Mouse (Mus musculus) hindbrain, embryonic 15.5 days (tissue): Measurements from ENCODE around the gene Hoxd8. TPM values are rescaled to one million over a fixed set of nuclear protein-coding genes. Genes with fewer than 3 reads are reported as not detected.
A peak's percentile ranks its signal among the peaks of the same experiment; 100 is the strongest.

Experiments used
- ATAC-seq: fragments of 200-750 bp; cut with Nextera tagmentation; 2 replicates; pipeline ENCODE4 v1.8.0; 2017; ENCODE audit warnings: low read depth, moderate number of reproducible peaks, moderate TSS enrichment; ENCODE audit not compliant: low FRiP score
- H3K27ac ChIP-seq: fragments of 300-500 bp; sonication (generic); replicated peaks from 2 replicates; pipeline ENCODE4 v1.5.1; 2015; ENCODE audit warnings: mild to moderate bottlenecking, inconsistent platforms
- H3K27me3 ChIP-seq: fragments of 300-500 bp; sonication (generic); 2 replicates; pipeline ENCODE4 v1.6.1; 2015; ENCODE audit warnings: control low read depth, inconsistent platforms
- H3K36me3 ChIP-seq: fragments of 300-500 bp; sonication (generic); 2 replicates; pipeline ENCODE4 v1.6.1; 2015; ENCODE audit warnings: control low read depth, inconsistent platforms
- H3K4me1 ChIP-seq: fragments of 300-500 bp; sonication (generic); replicated peaks from 2 replicates; pipeline ENCODE4 v1.6.1; 2015; ENCODE audit warnings: control low read depth, inconsistent platforms
- H3K4me2 ChIP-seq: fragments of 300-500 bp; sonication (generic); 2 replicates; pipeline ENCODE4 v1.6.1; 2015; ENCODE audit warnings: moderate library complexity, mild to moderate bottlenecking, inconsistent platforms
- H3K4me3 ChIP-seq: fragments of 300-500 bp; sonication (generic); 2 replicates; pipeline ENCODE4 v1.5.1; 2015; ENCODE audit warnings: mild to moderate bottlenecking, inconsistent platforms
- H3K9ac ChIP-seq: fragments of 300-500 bp; sonication (generic); 2 replicates; pipeline ENCODE4 v1.6.1; 2015; ENCODE audit warnings: inconsistent platforms
- H3K9me3 ChIP-seq: fragments of 300-500 bp; sonication (generic); 2 replicates; pipeline ENCODE4 v1.6.1; 2016; ENCODE audit warnings: control low read depth, inconsistent platforms
- WGBS: fragments of 180-500 bp; shearing (Covaris S2); methylation state at CpG from one replicate; pipeline ENCODE4 v1.1.7; 2015; 5-methylcytosine and 5-hydroxymethylcytosine counted together
- polyA plus RNA-seq: library from polyadenylated mRNA; unstranded; fragments of >200 nt; fragmentation: Nextera tagmentation; extraction: Ambion mirVana; gene quantifications from 2 replicates; pipeline ENCODE4 v1.2.1, GENCODE M21; 2015

Hoxd8 gene
- polyA plus RNA-seq, 1 experiment from 2014 or later, result 1.3 TPM

DNA sequence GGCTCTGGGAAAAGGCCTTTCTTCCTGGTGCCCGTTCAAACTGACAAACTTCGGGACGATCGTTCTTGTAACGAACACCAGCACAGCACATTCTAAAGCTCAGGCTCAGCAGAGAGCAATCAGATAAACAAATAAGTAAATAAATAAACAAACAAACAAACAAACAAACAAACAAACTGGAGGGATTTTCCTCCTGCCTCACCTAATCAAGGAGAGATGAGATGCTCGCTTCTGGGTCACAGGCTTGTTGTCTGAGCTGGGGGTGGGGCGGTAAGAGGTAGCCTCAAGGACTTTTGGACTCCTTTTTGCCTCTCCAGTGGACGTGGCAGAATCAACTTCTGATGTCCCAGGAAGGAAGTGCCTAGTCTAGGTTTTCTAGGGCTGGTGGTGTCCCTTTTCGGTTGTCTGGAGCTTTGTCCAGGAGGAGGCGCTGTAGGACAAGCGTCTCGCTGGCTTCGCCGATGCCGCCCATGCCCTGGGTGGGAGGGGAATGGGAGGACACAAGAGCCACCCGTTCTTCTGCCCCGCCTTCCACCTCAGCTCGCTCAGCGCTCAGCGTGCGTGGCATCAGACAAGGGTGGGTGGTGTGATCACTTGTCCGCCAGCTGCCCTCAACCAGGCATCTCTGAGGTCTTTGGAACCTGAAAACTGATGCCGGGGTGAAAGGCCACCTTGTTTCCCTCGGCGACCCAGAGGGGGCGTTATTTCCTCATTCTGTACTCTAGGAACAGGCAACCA is 11.3 kb downstream of the Hoxd8 start:
- H3K27ac ChIP-seq, result no peak overlapping the region
- no peak overlapping the region for H3K9ac ChIP-seq
- ATAC-seq, result peak; percentile 76
- H3K4me3 ChIP-seq, result peak overlapping the region; percentile 37
- H3K4me1 ChIP-seq, result peaks cover 12% of the 10 kb centered on the region
- H3K36me3 ChIP-seq, result no peaks in the 10 kb centered on the region
- H3K27me3 ChIP-seq, result peaks cover 78% of the 10 kb centered on the region
- no peaks in the 10 kb centered on the region for H3K9me3 ChIP-seq
- H3K4me2 ChIP-seq, result peak overlapping the region; percentile 66
- 3% methylated on average over 26 of the region's 26 CpGs for WGBS

DNA sequence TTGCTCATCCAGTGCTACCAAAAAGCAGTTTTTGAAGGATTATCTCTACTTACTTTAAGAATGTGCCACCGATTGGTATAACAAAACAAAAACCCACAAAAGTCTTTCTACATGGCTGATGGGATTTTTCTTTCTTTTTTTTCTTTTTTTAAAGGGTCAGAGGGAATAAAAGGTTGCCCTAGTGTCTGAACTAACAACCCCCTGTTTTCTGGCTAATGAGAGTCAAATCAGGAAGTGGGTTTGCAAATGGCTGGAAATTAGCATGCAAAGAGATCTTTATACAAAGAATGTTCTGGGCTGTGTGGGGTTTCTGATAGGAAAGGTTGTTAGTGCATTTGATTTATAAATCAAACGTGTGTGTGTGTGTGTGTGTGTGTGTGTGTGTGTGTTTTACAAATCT is 16.0 kb downstream of the Hoxd8 start:
- 10% methylated on average over 2 of the region's 2 CpGs for WGBS
- peaks cover 84% of the 10 kb centered on the region for H3K27me3 ChIP-seq
- no peak overlapping the region for H3K27ac ChIP-seq
- no peak overlapping the region for H3K9ac ChIP-seq
- H3K4me1 ChIP-seq, result peaks cover 5% of the 10 kb centered on the region
- no peak overlapping the region for H3K4me2 ChIP-seq
- no peaks in the 10 kb centered on the region for H3K36me3 ChIP-seq
- no peak for ATAC-seq
- no peaks in the 10 kb centered on the region for H3K9me3 ChIP-seq
- H3K4me3 ChIP-seq, result no peak overlapping the region

DNA sequence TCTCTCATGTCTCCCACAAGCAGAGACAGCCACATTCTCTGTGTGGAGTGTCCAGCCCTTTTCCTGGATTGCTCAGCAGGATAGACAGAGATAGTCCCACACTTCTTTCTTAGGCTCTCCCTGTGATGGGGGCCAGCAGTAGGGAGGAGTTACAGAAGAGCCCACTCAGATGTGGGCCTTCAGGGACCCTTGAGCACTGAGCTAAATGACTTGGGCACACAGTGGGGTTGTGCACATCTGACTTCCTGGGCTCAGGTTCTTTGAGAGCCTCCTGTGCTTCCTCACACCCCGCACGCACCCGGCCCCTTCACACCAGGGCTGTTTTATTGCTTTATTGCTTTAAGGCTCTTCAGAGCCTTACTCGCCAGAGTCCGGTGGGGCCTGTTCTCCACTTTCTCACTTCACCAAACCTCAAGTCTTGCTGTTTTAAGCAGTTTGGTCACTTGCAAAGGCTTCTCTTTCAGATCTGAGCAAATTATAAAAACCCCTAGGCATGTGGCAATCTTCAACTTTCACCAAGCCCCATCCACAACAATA is 16.6 kb downstream of the Hoxd8 start:
- no peak overlapping the region for H3K27ac ChIP-seq

DNA sequence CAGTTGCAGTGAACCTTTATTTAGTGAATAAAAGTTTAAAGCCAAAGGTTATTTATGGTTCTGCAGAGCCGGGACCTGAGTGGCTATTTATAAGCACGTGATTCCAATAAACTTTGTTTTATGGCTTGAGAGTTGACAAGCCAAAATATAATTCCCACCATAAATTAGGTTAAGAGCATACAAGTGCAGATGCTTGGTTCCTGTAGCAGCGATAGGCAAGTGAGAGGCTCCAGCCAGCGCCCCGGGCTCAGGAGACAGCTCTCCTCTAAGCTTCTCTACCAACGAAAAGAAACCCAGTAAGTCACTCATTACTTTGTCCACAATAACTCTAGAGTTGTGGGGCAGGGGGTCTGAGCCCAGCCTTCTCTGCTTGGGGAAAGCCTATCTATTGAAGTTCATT is 17.5 kb downstream of the Hoxd8 start:
- Histone ChIP-seq H3K4me2 (0 out of 2 replicates have a peak overlapping the region, but pooled peaks have one; percentile 1), H3K4me3 (no peak overlapping the region), H3K27me3 (peaks cover 79% of the 10 kb centered on the region)

More for the DNA sequence above, 16.6 kb downstream of the Hoxd8 start:
- no peaks in the 10 kb centered on the region for H3K36me3 ChIP-seq
- H3K4me3 ChIP-seq, result no peak overlapping the region
- 0 out of 2 replicates have a peak overlapping the region, but pooled peaks have one; percentile 6 for H3K4me2 ChIP-seq
- peaks cover 79% of the 10 kb centered on the region for H3K27me3 ChIP-seq
- H3K9me3 ChIP-seq, result no peaks in the 10 kb centered on the region
- no peak for ATAC-seq
- H3K4me1 ChIP-seq, result peaks cover under 1% of the 10 kb centered on the region
- WGBS, result 17% methylated on average over 5 of the region's 5 CpGs
- no peak overlapping the region for H3K9ac ChIP-seq

DNA sequence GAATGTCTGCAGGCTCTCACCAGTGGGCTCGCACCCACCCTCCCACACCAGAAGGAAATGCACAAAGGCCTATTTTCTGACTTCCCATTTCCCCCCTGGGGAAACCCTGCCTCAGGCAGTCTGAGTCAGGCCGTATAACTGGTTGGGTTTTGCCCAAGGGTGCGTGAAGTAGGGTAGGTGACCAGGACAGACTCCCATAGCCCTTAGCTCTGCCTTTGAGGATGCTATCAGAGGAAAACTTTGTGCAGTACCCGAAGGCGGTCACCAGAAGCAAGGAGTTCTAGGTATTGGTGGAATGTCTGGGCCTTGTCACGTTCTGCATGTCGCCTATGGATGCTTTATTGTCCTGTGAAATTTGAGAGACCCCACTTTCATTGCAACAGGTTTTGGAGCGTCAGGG is 18.5 kb downstream of the Hoxd8 start:
- 8% methylated on average over 8 of the region's 8 CpGs for WGBS
- Histone ChIP-seq H3K4me2 (peak overlapping the region; percentile 28), H3K9me3 (no peaks in the 10 kb centered on the region), H3K4me3 (peak overlapping the region; percentile 4; the same call in 1 of the 2 replicates), H3K27ac (no peak overlapping the region), H3K4me1 (peaks cover 16% of the 10 kb centered on the region), H3K27me3 (peaks cover 75% of the 10 kb centered on the region), H3K36me3 (no peaks in the 10 kb centered on the region), H3K9ac (no peak overlapping the region)
- ATAC-seq, result no peak

More for the DNA sequence above, 17.5 kb downstream of the Hoxd8 start:
- no peak overlapping the region for H3K9ac ChIP-seq
- no peaks in the 10 kb centered on the region for H3K9me3 ChIP-seq
- H3K27ac ChIP-seq, result no peak overlapping the region
- 13% methylated on average over 6 of the region's 6 CpGs for WGBS
- ATAC-seq, result no peak
- H3K36me3 ChIP-seq, result no peaks in the 10 kb centered on the region
- peaks cover 9% of the 10 kb centered on the region for H3K4me1 ChIP-seq

DNA sequence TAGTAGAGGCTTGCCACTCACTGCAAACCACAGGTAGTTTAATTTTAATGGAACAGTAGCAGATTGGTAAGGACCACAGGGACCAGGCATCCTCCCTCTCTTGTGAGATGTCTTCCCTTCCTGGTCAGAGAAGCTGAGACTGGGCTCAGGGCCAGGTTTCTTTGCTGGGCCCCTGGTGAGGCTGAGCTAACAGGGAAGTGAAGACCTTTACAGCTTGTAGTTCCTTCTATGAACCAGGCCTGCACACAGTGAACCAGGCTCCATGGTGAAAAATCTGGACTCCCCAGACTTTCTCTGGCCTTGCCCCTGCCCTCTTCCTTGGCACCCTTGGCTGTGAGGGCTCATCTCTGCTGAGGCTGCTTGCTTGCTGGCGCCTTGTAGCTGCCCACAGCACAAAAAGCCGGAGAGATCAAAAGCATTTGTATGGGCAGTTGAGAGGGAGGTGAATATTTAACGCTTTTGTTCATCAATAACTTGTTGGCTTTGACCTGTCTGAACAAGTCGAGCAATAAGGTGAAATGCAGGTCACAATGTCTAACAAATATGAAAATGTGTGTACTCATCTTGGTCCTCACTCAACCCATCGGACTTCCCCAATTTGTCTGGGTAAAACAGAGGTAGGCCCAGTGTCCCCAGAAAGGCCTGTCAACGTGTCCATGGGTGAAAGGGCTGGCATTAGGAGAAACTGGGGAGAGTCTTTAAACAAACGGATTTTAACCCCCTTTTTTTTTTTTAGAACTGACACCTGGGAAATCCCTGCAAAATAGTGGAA is 20.0 kb downstream of the Hoxd8 start:
- H3K4me1 ChIP-seq, result peaks cover 16% of the 10 kb centered on the region
- no peak overlapping the region for H3K4me3 ChIP-seq
- no peak overlapping the region for H3K9ac ChIP-seq
- peak overlapping the region; percentile 56 for H3K27ac ChIP-seq
- no peaks in the 10 kb centered on the region for H3K9me3 ChIP-seq
- no peaks in the 10 kb centered on the region for H3K36me3 ChIP-seq
- WGBS, result 16% methylated on average over 7 of the region's 7 CpGs
- H3K27me3 ChIP-seq, result peaks cover 77% of the 10 kb centered on the region
- peak overlapping the region; percentile 28 for H3K4me2 ChIP-seq
- ATAC-seq, result no peak

DNA sequence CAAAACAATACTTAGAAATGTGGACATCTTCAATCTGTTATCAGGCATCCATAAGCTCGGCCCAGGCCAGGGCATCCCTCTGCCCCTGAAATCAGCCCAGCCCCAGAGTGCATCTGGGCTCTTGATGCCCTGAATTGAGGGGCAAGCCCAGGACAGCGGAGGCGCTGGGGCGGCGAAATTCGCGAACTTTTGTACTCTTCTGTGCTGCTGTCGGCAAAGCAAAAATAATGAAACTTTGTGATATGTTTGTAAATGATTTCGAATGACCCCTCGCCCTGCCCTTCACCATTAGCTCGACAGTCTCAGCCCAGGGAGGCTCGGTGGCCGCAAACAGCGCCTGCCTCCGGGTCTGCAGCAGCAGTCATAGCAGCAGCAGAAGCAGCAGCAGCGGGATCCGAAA is 20.8 kb downstream of the Hoxd8 start:
- peaks cover 74% of the 10 kb centered on the region for H3K27me3 ChIP-seq
- no peak for ATAC-seq
- no peaks in the 10 kb centered on the region for H3K36me3 ChIP-seq
- peak overlapping the region; percentile 78 for H3K27ac ChIP-seq
- H3K9ac ChIP-seq, result peak overlapping the region; percentile 30; the same call in 1 of the 2 replicates
- H3K4me1 ChIP-seq, result peaks cover 16% of the 10 kb centered on the region
- H3K9me3 ChIP-seq, result no peaks in the 10 kb centered on the region
- H3K4me3 ChIP-seq, result peak overlapping the region; percentile 14
- 5% methylated on average over 17 of the region's 17 CpGs for WGBS
- H3K4me2 ChIP-seq, result peak overlapping the region; percentile 60

DNA sequence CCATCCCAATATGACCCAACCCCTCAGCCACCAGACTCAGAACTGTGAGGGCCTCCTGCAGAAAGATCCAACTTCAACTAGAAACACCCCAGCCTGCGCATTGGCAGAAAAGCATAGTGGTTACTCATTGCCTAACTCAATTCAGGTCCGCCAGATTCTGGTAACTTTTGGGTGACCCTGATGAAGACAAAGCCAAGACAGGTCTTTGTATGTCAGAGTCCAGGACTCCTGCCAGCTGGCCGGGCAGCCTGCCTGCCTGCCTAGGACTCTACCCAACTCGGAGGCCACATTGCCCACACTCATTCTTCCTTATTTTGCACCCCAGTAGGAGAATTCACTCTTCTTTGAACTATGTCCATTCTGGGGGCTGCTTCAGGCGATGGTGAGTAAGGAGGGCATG is 22.1 kb downstream of the Hoxd8 start, which contains the start of gene Gm28230:
Gene Gm28230, plus strand, starts transcription at position 178 of the 400 bp plus-strand sequence.
- 4% methylated on average over 5 of the region's 5 CpGs for whole genome bisulfite sequencing
- Histone ChIP-seq H3K9ac (peak within 1 kb of the TSS; percentile 55), H3K4me2 (peak within 1 kb of the TSS; percentile 60), H3K27ac (peak within 1 kb of the TSS; percentile 85), H3K4me3 (peak within 1 kb of the TSS; percentile 49), H3K9me3 (no peaks in the 10 kb centered on the region), H3K4me1 (peaks cover 20% of the 10 kb centered on the region), H3K36me3 (no peaks in the 10 kb centered on the region), H3K27me3 (peaks cover 74% of the 10 kb centered on the region)
- peak; percentile 49 for ATAC-seq

DNA sequence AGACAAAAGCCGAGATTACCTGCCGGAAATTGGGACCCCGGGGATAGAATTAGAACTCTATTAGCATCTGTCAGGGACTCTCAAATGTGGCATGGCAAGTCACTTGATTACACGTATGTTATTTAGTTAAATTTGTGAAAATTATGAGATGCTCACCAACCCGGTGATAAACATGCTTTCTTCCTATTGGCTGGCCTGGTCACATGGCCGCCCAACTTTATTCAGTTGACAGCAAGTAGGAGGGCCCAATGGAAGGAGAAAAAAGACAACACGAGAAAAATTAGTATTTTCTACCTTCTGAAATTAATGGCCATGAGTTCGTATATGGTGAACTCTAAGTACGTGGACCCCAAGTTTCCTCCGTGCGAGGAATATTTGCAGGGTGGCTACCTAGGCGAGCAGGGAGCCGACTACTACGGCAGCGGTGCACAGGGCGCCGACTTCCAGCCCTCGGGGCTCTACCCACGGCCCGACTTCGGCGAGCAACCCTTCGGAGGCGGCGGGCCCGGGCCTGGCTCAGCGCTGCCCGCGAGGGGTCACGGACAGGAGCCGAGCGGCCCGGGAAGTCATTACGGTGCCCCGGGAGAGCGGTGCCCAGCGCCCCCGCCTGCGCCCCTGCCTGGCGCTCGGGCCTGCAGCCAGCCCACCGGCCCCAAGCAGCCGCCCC is 22.7 kb downstream of the Hoxd8 start:
- H3K27me3 ChIP-seq, result peaks cover 74% of the 10 kb centered on the region
- ATAC-seq, result peak; percentile 54
- peak overlapping the region; percentile 55 for H3K9ac ChIP-seq
- H3K4me3 ChIP-seq, result peak overlapping the region; percentile 49
- H3K36me3 ChIP-seq, result no peaks in the 10 kb centered on the region
- peak overlapping the region; percentile 85 for H3K27ac ChIP-seq
- WGBS, result 3% methylated on average over 33 of the region's 43 CpGs
- no peaks in the 10 kb centered on the region for H3K9me3 ChIP-seq
- peaks cover 20% of the 10 kb centered on the region for H3K4me1 ChIP-seq
- peak overlapping the region; percentile 60 for H3K4me2 ChIP-seq

DNA sequence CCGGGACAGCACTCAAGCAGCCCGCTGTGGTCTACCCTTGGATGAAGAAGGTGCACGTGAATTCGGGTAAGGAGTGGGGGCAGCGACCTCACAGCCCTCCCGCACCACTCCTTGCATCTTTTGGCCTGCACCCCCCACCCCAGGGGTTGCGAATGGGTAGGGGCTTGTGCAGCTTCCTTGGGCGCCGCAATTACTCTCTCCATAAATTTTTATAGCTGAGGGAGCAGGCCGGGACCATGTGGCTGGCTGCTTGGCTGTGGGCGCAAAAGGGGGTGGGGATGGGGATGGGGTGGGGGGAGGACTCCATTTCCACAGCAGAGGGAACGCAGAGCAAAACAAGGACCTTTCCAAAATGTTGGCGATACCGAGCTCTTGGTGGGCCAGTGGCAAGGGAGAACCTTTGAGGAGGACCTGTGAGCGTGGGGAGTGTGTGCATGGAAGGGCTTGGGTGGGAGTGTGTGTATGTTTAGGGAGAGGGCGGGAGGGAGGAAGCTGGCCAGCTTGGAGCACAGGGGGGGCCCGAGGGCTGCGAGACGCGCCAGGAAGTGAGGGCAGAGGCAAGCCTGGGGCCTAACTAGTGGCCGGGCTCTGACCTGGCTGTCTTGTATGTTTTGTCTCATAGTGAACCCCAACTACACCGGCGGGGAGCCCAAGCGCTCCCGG is 23.4 kb downstream of the Hoxd8 start:
- H3K4me1 ChIP-seq, result peaks cover 20% of the 10 kb centered on the region

DNA sequence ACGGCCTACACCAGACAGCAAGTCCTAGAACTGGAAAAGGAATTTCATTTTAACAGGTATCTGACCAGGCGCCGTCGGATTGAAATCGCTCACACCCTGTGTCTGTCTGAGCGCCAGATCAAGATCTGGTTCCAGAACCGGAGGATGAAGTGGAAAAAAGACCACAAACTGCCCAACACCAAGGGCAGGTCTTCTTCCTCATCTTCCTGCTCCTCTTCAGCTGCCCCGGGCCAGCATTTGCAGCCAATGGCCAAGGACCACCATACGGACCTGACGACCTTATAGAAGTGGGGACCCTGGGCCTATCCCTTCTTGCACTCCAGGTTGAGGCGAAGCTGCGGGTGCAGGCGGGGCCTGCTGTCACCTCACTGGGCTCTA is 23.9 kb downstream of the Hoxd8 start:
- Histone ChIP-seq H3K9me3 (no peaks in the 10 kb centered on the region), H3K4me2 (peak overlapping the region; percentile 60), H3K4me3 (peak overlapping the region; percentile 49), H3K27me3 (peaks cover 68% of the 10 kb centered on the region), H3K9ac (peak overlapping the region; percentile 55), H3K27ac (peak overlapping the region; percentile 85), H3K36me3 (no peaks in the 10 kb centered on the region), H3K4me1 (peaks cover 20% of the 10 kb centered on the region)
- 4% methylated on average over 13 of the region's 13 CpGs for WGBS
- no peak for ATAC-seq

More for the DNA sequence above, 23.4 kb downstream of the Hoxd8 start:
- no peaks in the 10 kb centered on the region for H3K36me3 ChIP-seq
- peak overlapping the region; percentile 85 for H3K27ac ChIP-seq
- peak overlapping the region; percentile 55 for H3K9ac ChIP-seq
- H3K27me3 ChIP-seq, result peaks cover 73% of the 10 kb centered on the region
- H3K9me3 ChIP-seq, result no peaks in the 10 kb centered on the region
- peak overlapping the region; percentile 60 for H3K4me2 ChIP-seq
- peak overlapping the region; percentile 49 for H3K4me3 ChIP-seq
- WGBS, result 1% methylated on average over 24 of the region's 25 CpGs
- ATAC-seq, result 0 out of 2 replicates have a peak, but pooled peaks have one; percentile 13
